ENCODE assay signal across 15 mouse cellular contexts in the genomic region with DNA sequence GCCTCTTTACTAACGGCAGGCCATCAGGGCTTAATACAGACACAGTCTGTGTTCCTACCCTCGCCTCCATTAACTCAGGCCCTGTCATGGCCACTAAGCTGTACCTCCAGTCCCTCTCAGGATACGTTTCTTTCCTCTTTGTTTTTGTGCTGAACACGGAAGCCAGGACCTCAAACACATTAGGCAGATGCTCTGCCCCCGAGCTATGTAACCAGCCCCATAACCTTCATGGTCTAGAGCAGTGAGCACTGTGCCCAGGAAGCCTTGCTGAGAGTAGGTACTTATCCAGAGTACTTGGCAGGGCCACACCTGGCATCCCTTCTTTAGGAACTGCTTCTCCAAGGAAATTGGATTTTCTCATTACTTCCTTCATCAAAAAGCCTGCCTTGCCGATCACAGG.
"Had no signal": no experiment of that assay in that cellular context is flagged by ENCODE, and none has a peak within 500 bp of the region (broad histone marks: within the 10 kb centered on the region; RNA-seq: fewer than 3 reads in every experiment).

No protein-coding gene starts in this region.

- H3K9ac ChIP-seq: liver, embryonic 15.5 days; midbrain, embryonic 12.5 days; stomach, embryonic 15.5 days had no signal

- DNase-seq: kidney, adult 8-10 months; kidney, postnatal 25 days; layer of hippocampus, adult 9-11 months; lung, adult 2 months; lung, postnatal 10 days; right cerebral cortex, postnatal 14 days; thymus, adult 2 months; thymus, postnatal 25 days had no signal

- H3K27me3 ChIP-seq: liver, embryonic 15.5 days; midbrain, embryonic 12.5 days; stomach, embryonic 15.5 days had no signal

- H3K9me3 ChIP-seq: liver, embryonic 15.5 days; megakaryocyte, embryonic 14.5 days; midbrain, embryonic 12.5 days; stomach, embryonic 15.5 days had no signal

- H3K27ac ChIP-seq: liver, embryonic 15.5 days; macrophage; midbrain, embryonic 12.5 days; stomach, embryonic 15.5 days had no signal

- H3K4me3 ChIP-seq: liver, embryonic 15.5 days; megakaryocyte, embryonic 14.5 days; midbrain, embryonic 12.5 days; stomach, embryonic 15.5 days had no signal

- H3K4me2 ChIP-seq: liver, embryonic 11.5 days; liver, embryonic 15.5 days; midbrain, embryonic 12.5 days; stomach, embryonic 15.5 days had no signal

- H3K4me1 ChIP-seq: liver, embryonic 15.5 days; stomach, embryonic 15.5 days had no signal

- H3K36me3 ChIP-seq: liver, embryonic 15.5 days; midbrain, embryonic 12.5 days; stomach, embryonic 15.5 days had no signal

- ATAC-seq: intestine, postnatal 0 days had no signal
